Mouse (Mus musculus): ENCODE data around the gene Pnpla7. TPM values are rescaled to one million over a fixed set of nuclear protein-coding genes. Genes with fewer than 3 reads are reported as not detected.

Gene Pnpla7
- polyA plus RNA-seq, 2 experiments from 2014 or later = 65.8 to 117 TPM

DNA sequence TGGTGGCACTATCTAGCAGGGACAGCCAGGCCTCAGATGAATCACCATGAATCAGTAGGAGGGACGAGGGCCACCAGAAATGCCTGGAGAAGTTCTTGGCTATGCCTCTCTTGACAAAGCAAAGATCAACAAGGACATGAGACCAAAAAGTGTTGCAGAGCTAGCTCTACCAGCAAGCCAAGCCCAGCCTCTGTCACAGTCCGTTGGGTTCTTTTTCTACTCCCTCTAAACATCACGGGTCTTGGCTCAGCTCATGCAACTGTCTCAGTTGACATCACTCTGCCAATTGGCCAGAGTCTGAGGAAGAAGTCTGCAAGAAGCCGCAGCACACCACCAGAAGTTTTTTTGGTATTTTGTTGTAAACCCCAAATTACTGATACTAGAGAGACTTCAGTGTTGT lies 99.7 kb downstream of the Pnpla7 start:
- ATAC-seq = no peak

DNA sequence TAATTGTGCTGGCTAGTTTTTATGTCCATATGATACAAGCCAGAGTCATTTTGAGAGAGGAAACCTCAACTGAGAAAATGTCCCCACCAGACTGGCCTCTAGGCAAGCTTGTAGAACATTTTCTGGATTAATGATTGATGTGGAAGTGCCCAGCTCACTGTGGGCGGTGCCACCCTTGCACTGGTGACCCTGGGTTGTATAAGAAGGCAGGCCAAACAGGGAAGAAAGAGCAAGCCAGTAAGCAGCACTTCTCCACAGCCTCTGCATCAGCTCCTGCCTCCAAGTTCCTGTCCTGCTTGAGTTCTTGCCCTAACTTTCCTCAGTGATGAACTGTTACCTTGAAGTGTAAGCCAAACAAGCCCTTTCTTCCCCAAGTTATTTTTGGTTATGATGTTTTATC lies 103.1 kb downstream of the Pnpla7 start:
- no peak for ATAC-seq

DNA sequence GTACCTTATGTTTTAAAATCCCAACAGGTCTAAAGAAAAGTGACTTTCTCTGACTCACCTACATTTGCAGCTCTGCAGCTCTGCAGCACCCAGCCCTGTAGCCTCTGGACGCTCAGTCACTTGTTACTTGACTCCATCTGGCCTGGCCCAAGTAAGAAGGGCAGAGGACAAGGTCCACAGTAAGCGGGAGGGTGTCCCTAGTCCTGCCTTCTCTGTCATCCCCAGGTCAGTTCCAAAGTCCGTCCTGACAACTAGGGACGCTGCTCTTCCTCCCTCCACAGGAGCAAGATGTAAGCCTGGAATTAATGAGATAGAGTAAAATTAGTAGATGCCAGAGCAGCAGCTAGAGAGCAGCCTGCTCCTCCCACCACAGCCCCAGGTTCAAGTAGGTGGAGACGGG lies 104.2 kb downstream of the Pnpla7 start, which contains the start of gene Entpd8:
Entpd8 (plus strand) TSS at position 229 of the 400 bp plus-strand sequence.
- no peak for ATAC-seq

DNA sequence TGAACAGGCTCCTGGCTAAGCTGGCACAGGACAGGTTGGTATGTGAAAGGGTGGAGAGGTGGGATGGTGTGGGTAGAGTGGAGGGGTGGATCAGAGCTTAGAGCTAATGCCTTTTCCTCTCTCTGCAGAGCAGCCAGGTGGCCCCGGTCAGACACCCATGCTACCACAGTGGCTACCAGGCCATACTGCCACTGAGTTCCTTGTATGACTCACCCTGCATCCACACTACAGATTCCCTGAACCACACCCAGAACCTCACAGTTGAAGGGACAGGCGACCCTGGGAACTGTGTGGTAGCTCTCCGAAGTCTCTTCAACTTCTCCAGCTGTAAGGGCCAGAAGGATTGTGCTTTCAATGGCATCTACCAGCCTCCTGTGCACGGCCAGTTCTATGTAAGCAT lies 107.9 kb downstream of the Pnpla7 start:
- no peak for ATAC-seq

DNA sequence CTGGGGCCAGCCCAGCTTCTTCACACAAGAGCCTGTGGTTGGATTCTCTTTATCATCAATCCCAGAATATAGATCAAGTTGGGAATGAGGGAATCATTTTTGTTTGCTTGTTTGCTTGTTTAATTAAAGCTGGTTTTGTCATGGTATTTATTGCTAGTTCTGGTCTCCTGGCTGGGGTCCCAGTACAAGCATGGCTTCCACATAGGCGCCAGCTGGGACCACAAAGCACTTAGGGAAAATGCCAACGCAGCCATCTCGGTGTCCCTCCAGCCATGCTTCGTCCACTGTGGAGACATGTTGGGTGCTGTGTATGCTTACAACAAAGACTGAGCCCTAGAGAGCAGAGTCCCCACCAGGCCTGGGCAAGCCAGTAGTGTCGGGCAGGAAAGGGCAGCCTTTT lies 109.7 kb downstream of the Pnpla7 start:
- no peak for ATAC-seq

DNA sequence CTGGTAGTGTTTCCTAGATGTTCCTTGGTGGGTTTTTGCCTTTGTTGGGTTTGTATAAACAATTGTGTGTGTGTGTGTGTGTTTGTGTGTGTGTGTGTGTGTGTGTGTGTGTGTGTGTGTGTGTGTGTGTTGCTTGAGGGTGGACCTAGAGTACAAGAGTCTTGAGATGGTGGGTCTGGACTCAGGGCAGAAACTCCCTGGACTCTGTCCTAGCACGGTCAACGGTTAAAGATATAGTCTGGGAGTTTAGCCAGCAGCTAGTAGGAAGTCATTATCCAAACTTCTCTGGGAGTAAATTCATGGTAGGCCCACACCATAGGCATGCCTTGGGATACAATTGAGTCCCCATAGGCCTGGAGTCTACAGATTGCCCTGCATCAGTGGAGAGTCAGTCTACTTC lies 112.0 kb downstream of the Pnpla7 start:
- no peak for ATAC-seq

DNA sequence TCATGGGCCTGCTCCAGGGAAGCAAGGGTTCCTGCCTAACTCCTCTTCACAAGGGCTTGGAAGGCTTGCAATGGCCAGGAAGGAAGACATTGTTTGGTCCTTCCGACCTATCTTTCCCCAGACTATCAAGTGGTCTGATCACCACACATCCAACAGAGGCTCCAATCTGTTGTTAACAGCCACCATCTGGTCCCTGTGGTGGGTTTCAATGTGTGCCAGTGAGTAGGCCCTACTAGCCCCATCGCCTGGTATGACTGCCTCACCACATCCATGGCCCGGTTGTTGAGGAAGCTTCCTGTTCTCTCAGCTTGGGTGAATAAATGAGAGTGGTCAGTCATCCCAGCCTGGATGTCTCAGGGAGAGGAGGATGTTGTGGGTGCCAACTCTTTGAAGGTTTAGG lies 112.8 kb downstream of the Pnpla7 start:
- no peak for ATAC-seq

DNA sequence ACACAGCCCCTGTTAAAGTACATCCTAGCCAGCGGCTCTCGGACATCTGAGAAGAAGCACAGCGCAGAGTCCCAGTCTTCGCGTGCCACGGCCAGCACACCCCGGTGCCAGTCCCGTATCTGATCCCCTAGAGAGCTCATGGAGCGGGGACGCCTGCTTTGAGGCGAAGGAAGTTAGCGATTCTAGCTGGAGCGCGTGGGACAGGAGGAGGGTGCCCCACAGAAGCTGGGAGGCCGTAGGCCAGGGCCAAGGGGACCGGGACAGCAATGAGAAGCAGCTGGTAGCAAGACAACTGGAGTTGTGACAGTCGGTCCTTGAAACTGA lies 118.9 kb downstream of the Pnpla7 start:
- no peak for ATAC-seq

DNA sequence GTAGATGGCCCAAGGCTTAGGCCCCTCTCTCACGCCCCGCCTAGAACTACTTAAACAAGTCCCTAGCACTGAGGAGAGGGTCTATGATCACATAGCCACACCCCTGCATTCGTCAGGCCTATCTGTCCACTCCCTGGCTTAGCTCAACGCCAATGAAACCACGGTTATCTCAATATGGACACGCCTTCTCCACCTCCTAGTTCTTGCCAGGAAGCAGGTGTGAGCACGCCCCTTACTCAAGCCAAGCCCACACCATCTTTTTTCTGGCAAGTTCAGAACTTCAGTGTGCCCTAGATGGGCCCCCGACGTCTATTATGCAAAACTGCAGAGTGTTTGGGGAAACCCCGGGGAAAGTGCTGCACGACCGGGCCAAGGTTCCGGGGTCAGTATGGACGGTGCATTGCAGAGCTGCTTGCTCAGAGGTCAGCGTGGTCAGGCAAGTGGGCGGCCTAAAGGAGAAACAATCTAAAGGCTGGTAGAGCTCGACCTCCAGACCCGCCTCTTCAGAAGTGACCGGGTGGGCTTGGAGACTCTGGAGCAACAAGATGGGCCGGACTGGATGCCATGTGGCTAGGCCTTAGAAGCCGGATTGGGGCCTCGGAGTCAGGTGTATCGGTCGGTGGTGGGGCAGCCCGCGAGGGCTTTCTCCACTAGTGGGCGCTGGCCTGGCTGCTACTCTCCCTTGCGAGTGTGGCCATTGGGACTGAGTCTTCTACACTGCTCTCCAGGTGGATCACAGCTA lies 119.4 kb downstream of the Pnpla7 start, which contains the start of gene Noxa1:
Noxa1 (minus strand) TSS at position 41 of the 742 bp plus-strand sequence.
- peak; percentile 86 for ATAC-seq

DNA sequence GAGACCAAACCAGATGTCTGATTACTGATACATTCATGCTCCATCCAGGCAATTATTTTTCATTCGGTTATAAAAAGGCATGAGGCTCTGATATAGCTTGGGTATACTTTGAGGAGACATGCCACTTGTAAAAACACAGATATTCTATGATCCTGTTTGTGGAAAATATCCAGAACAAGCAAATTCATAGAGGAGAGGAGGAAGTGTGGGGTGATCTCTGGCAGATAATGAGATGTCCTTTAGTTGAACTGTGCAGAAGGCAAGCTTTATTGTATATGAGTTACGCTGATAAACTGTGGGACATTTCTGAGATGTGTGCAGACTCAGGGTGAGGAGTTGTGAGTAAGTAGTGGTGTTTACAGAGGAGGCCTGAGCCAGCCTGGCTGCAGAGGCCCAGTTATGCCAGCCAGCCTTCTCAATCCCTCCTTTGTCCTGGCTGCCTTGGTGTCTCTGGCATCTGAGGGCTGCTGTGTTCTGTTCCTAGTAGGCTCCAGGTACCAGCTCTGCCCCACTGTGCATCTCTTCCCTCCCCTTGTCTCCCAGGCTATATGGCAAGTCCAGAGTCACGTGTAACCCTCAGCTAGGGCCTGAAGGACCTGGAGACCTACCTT lies 122.3 kb downstream of the Pnpla7 start:
- ATAC-seq = no peak

DNA sequence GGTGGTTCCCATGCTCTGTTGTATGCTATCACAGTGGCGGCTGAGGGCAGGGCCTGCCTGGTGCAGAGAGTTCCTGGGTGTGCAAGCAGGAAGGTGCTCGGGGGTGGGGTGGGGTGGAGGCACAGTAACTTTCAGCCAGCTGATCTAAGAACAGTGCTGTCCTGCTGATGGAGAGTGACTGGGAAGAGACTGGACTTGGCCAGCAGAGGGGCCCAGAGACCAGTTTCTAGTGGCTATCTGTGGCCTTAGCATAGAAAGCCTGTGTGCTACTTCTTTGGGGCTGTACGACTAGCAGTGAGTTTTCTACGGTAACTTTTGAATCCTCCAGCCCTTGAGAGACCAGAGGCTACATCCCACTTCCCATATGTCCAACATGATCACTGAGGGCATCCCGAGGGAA lies 123.1 kb downstream of the Pnpla7 start:
- ATAC-seq = no peak

DNA sequence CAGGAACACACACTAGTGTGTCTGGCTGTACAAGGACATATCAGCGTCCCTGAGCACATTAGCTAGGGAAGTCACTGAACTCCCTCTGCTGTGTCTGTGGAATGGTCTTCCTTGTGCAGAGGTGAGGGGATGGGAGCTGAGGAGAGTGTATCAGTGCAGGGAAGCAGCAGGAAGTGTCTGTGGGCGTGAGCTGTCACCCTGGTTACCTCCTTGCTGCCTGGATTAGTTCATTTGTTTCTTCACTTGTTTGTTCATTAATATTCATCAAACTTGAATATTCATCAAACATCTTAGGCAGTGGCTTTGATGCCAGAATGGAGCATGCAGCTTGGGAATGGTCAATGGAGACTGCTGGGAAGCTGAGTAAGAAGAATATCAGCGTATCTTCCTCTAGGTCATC lies 123.9 kb downstream of the Pnpla7 start:
- ATAC-seq = peak; percentile 53

Other genes with a start within 250 kb of the Pnpla7 start
- gene Cacna1b, start 212.9 kb upstream of the Pnpla7 start, polyA plus RNA-seq (2017; shearing (Covaris generic)) = under 1 TPM; 0.06 to 0.22 TPM
- gene Ehmt1, start 56.4 kb upstream of the Pnpla7 start, polyA plus RNA-seq (2017; shearing (Covaris generic)) = 10 to 100 TPM; 49.2 to 76.4 TPM
- 100 to 1,000 TPM; 223 to 311 TPM for gene Arrdc1, start 40.8 kb upstream of the Pnpla7 start, polyA plus RNA-seq (2017; shearing (Covaris generic))
- 1 to 10 TPM in 1 of 2 experiments, under 1 TPM in 1; 0.89 to 1.4 TPM for gene Zmynd19, start 26.2 kb upstream of the Pnpla7 start, polyA plus RNA-seq (2017; shearing (Covaris generic))
- 10 to 100 TPM; 34.2 to 42.6 TPM for gene Dph7, start 13.6 kb upstream of the Pnpla7 start, polyA plus RNA-seq (2017; shearing (Covaris generic))
- gene Mrpl41, start 935 bp upstream of the Pnpla7 start, polyA plus RNA-seq (2017; shearing (Covaris generic)) = 10 to 100 TPM; 91.6 to 98.5 TPM
- gene Nsmf, start 78.3 kb downstream of the Pnpla7 start, polyA plus RNA-seq (2017; shearing (Covaris generic)) = 10 to 100 TPM in 1 of 2 experiments, 1 to 10 TPM in 1; 8.6 to 13.7 TPM
- gene Entpd8, start 104.3 kb downstream of the Pnpla7 start, polyA plus RNA-seq (2017; shearing (Covaris generic)) = under 1 TPM in 1 of 2 experiments, not detected in 1; 0.52 TPM
- gene Noxa1, start 119.1 kb downstream of the Pnpla7 start, polyA plus RNA-seq (2017; shearing (Covaris generic)) = 1 to 10 TPM; 5.5 to 7.0 TPM
- gene Nrarp, start 204.7 kb downstream of the Pnpla7 start, polyA plus RNA-seq (2017; shearing (Covaris generic)) = under 1 TPM in 1 of 2 experiments, not detected in 1; 0.28 TPM
- 10 to 100 TPM; 60.5 to 94.3 TPM for gene Tor4a, start 220.9 kb downstream of the Pnpla7 start, polyA plus RNA-seq (2017; shearing (Covaris generic))
- 10 to 100 TPM; 48.2 to 55.8 TPM for gene Nelfb, start 235.5 kb downstream of the Pnpla7 start, polyA plus RNA-seq (2017; shearing (Covaris generic))
- gene Stpg3, start 238.6 kb downstream of the Pnpla7 start, polyA plus RNA-seq (2017; shearing (Covaris generic)) = not detected
- not detected for gene Fam166a, start 242.7 kb downstream of the Pnpla7 start, polyA plus RNA-seq (2017; shearing (Covaris generic))
- gene Tubb4b, start 248.7 kb downstream of the Pnpla7 start, polyA plus RNA-seq (2017; shearing (Covaris generic)) = 100 to 1,000 TPM in 1 of 2 experiments, 10 to 100 TPM in 1; 94.5 to 120 TPM